Mouse (Mus musculus): ENCODE data around the gene Lrmda.

Gene Lrmda

GRCm38 (mm10) chr14:22255458-22255857, 235.9 kb downstream of the Lrmda start:
- no peak for DNase-seq (ENCODE audit: low read depth)

GRCm38 (mm10) chr14:22256274-22256673, 236.8 kb downstream of the Lrmda start:
- no peak for DNase-seq (ENCODE audit: low read depth)

GRCm38 (mm10) chr14:22259376-22260032, 240.0 kb downstream of the Lrmda start:
- DNase-seq (ENCODE audit: low read depth), result no peak

GRCm38 (mm10) chr14:22260033-22260419, 240.5 kb downstream of the Lrmda start:
- no peak for DNase-seq (ENCODE audit: low read depth)

GRCm38 (mm10) chr14:22265229-22265905, 245.9 kb downstream of the Lrmda start:
- no peak for DNase-seq (ENCODE audit: low read depth)

GRCm38 (mm10) chr14:22269812-22270211, 250.3 kb downstream of the Lrmda start:
- DNase-seq (ENCODE audit: low read depth), result no peak

- no peak for DNase-seq (ENCODE audit: low read depth)
These were observed 258.5 kb downstream of the Lrmda start for GRCm38 (mm10) chr14:22278053-22278452.

- no peak for DNase-seq (ENCODE audit: low read depth)
These were observed 260.1 kb downstream of the Lrmda start for GRCm38 (mm10) chr14:22279591-22279990.

- DNase-seq (ENCODE audit: low read depth), result no peak
These were observed 262.1 kb downstream of the Lrmda start for GRCm38 (mm10) chr14:22281630-22282029.

GRCm38 (mm10) chr14:22282847-22283246, 263.3 kb downstream of the Lrmda start:
- DNase-seq (ENCODE audit: low read depth), result no peak

- DNase-seq (ENCODE audit: low read depth), result no peak
These were observed 264.2 kb downstream of the Lrmda start for GRCm38 (mm10) chr14:22283722-22284121.

- DNase-seq (ENCODE audit: low read depth), result no peak
These were observed 265.5 kb downstream of the Lrmda start for GRCm38 (mm10) chr14:22284823-22285517.

GRCm38 (mm10) chr14:22285826-22286225, 266.3 kb downstream of the Lrmda start:
- DNase-seq (ENCODE audit: low read depth), result no peak

- no peak for DNase-seq (ENCODE audit: low read depth)
These were observed 268.7 kb downstream of the Lrmda start for GRCm38 (mm10) chr14:22288179-22288578.

- no peak for DNase-seq (ENCODE audit: low read depth)
These were observed 269.9 kb downstream of the Lrmda start for GRCm38 (mm10) chr14:22289380-22289922.

- DNase-seq (ENCODE audit: low read depth), result no peak
These were observed 274.9 kb downstream of the Lrmda start for GRCm38 (mm10) chr14:22294371-22294770.

GRCm38 (mm10) chr14:22296655-22297239, 277.2 kb downstream of the Lrmda start:
- DNase-seq (ENCODE audit: low read depth), result no peak

- no peak for DNase-seq (ENCODE audit: low read depth)
These were observed 287.2 kb downstream of the Lrmda start for GRCm38 (mm10) chr14:22306759-22307158.

- no peak for DNase-seq (ENCODE audit: low read depth)
These were observed 288.5 kb downstream of the Lrmda start for GRCm38 (mm10) chr14:22308059-22308458.

GRCm38 (mm10) chr14:22323058-22323457, 303.5 kb downstream of the Lrmda start:
- DNase-seq (ENCODE audit: low read depth), result no peak

GRCm38 (mm10) chr14:22323530-22324292, 304.2 kb downstream of the Lrmda start:
- DNase-seq (ENCODE audit: low read depth), result no peak

Data from fibroblast of lung, adult 2 months (primary cell).